ENCODE assay signal across 8 mouse cellular contexts in the genomic region with DNA sequence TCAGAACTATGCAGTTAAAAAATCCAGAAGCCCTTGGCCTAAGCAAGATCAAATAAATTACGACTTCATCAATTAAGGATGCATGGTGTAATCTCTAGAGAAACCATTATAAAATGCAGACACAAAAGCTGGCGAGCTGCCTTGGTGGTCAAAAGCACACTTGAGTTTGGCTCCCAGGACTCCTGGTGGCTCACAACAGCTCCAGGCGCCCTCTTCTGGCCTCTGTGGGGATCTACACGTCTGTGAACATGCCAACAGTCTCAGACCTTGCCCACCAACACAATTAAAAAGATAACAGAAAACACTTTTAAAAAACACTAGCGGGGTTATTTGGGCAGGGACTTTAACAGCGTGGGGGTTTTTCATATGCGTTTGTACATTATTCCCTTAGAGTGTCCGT. TPM values are rescaled to one million over a fixed set of nuclear protein-coding genes. Genes with fewer than 3 reads are reported as not detected.
A peak's percentile ranks its signal among the peaks of the same experiment; 100 is the strongest.
DNase-seq lines count a peak whose midpoint lies in the region; ATAC-seq lines count a peak whose summit lies in the region.

No protein-coding gene starts in this region.

- H3K4me1 ChIP-seq in liver, embryonic 12.5 days = no peaks in the 10 kb centered on the region
- no peaks in the 10 kb centered on the region for H3K4me1 ChIP-seq in embryonic facial prominence, embryonic 11.5 days (ENCODE audit: control insufficient read depth, insufficient read depth, low read length)
- peaks cover 2% of the 10 kb centered on the region; the same call in 1 of the 2 replicates for H3K4me1 ChIP-seq in neural tube, embryonic 11.5 days (ENCODE audit: control insufficient read depth, insufficient read depth, low read length)

- H3K4me2 ChIP-seq in liver, embryonic 12.5 days = no peak overlapping the region
- H3K4me2 ChIP-seq in embryonic facial prominence, embryonic 11.5 days (ENCODE audit: low read depth, low read length) = no peak overlapping the region
- no peak overlapping the region for H3K4me2 ChIP-seq in neural tube, embryonic 11.5 days (ENCODE audit: low read depth)

- WGBS in liver, embryonic 12.5 days (ENCODE audit: insufficient replicate concordance) = 18% methylated on average over 8 of the region's 8 CpGs
- WGBS in embryonic facial prominence, embryonic 11.5 days = 31% methylated on average over 8 of the region's 8 CpGs
- WGBS in neural tube, embryonic 11.5 days = 32% methylated on average over 8 of the region's 8 CpGs

- intact Hi-C loops in left cerebral cortex, postnatal 10 days (cut with DNase I) = loop anchor here (5.0 kb wide), 2 partner anchors 65 to 195 kb away; no protein-coding TSS in a partner anchor

- peak; percentile 59 for DNase-seq in liver
- peak; percentile 84 for DNase-seq in adrenal gland, postnatal 14 days
- peak; percentile 86 for DNase-seq in embryonic facial prominence, embryonic 11.5 days (ENCODE audit: low spot score)
- DNase-seq in left cerebral cortex, postnatal 10 days (ENCODE audit: extremely low spot score in 1 of 2, low spot score in 2 of 2) = peak; percentile 72 to 84
- DNase-seq in neural tube, embryonic 11.5 days (ENCODE audit: low spot score) = peak; percentile 73
- peak; percentile 66 for DNase-seq in testis, postnatal 14 days (ENCODE audit: low spot score)

- H3K27me3 ChIP-seq in liver, embryonic 12.5 days (replicated peaks) = no peaks in the 10 kb centered on the region
- H3K27me3 ChIP-seq in embryonic facial prominence, embryonic 11.5 days (ENCODE audit: control insufficient read depth, insufficient read depth, low read length) = no peaks in the 10 kb centered on the region
- no peaks in the 10 kb centered on the region for H3K27me3 ChIP-seq in neural tube, embryonic 11.5 days (ENCODE audit: control insufficient read depth, insufficient read depth, low read length)

- H3K9ac ChIP-seq in liver, embryonic 12.5 days = no peak overlapping the region
- no peak overlapping the region for H3K9ac ChIP-seq in embryonic facial prominence, embryonic 11.5 days (replicated peaks; ENCODE audit: low read length)
- no peak overlapping the region for H3K9ac ChIP-seq in neural tube, embryonic 11.5 days (ENCODE audit: low read length)

- no peak overlapping the region for H3K4me3 ChIP-seq in liver, embryonic 12.5 days
- H3K4me3 ChIP-seq in embryonic facial prominence, embryonic 11.5 days (ENCODE audit: low read depth, low read length) = no peak overlapping the region
- no peak overlapping the region for H3K4me3 ChIP-seq in neural tube, embryonic 11.5 days (ENCODE audit: low read depth, low read length)

- no peak for ATAC-seq in liver, embryonic 12.5 days
- ATAC-seq in embryonic facial prominence, embryonic 11.5 days (replicated peaks; ENCODE audit: insufficient number of reproducible peaks, low FRiP score, low TSS enrichment, low read depth) = no peak
- peak; percentile 92 for ATAC-seq in hematopoietic stem cell, adult 5-6 weeks (replicated peaks in 1 of 2; ENCODE audit: insufficient read depth in 1 of 2, low FRiP score in 2 of 2, low TSS enrichment in 1 of 2, low read depth in 1 of 2, poor library complexity in 2 of 2, severe bottlenecking in 2 of 2)
- ATAC-seq in neural tube, embryonic 11.5 days (ENCODE audit: insufficient read depth, low FRiP score, low TSS enrichment) = no peak

- no peak overlapping the region for H3K27ac ChIP-seq in liver, embryonic 12.5 days
- H3K27ac ChIP-seq in embryonic facial prominence, embryonic 11.5 days (replicated peaks; ENCODE audit: low read depth, low read length) = no peak overlapping the region
- no peak overlapping the region for H3K27ac ChIP-seq in neural tube, embryonic 11.5 days (ENCODE audit: low read depth, low read length)

- H3K9me3 ChIP-seq in liver, embryonic 12.5 days (replicated peaks) = no peaks in the 10 kb centered on the region
- no peaks in the 10 kb centered on the region for H3K9me3 ChIP-seq in embryonic facial prominence, embryonic 11.5 days (replicated peaks; ENCODE audit: control insufficient read depth, low read length)
- no peaks in the 10 kb centered on the region for H3K9me3 ChIP-seq in neural tube, embryonic 11.5 days (ENCODE audit: control insufficient read depth, low read length)

- no peaks in the 10 kb centered on the region for H3K36me3 ChIP-seq in liver, embryonic 12.5 days
- H3K36me3 ChIP-seq in embryonic facial prominence, embryonic 11.5 days (replicated peaks; ENCODE audit: control insufficient read depth, insufficient read depth, low read depth, low read length) = no peaks in the 10 kb centered on the region
- no peaks in the 10 kb centered on the region for H3K36me3 ChIP-seq in neural tube, embryonic 11.5 days (ENCODE audit: control insufficient read depth, insufficient read depth, low read length)

RNA-seq across cellular contexts. Expression of a gene that starts 12.4 kb away (rescaled TPM):
- 2.4 and 2.5 TPM in 2 replicates for polyA plus RNA-seq in liver, embryonic 12.5 days (2016; fragmentation: Nextera tagmentation; extraction: Ambion mirVana)
- total RNA-seq in adrenal gland, postnatal 14 days (2021) = 3.3 and 3.7 TPM in 2 replicates
- polyA plus RNA-seq in embryonic facial prominence, embryonic 11.5 days (2014; fragmentation: Nextera tagmentation; extraction: Ambion mirVana) = 2.6 and 2.9 TPM in 2 replicates
- not detected in 2 replicates for total RNA-seq in hematopoietic stem cell, adult 5-6 weeks (2017)
- total RNA-seq in left cerebral cortex, postnatal 10 days (2021) = under 1 TPM; 0.93 to 0.99 TPM
- polyA plus RNA-seq in neural tube, embryonic 11.5 days (2014; fragmentation: Nextera tagmentation; extraction: Ambion mirVana) = 1.6 and 1.8 TPM in 2 replicates

RNA-seq across cellular contexts. Expression of a gene that starts 16.0 kb away (rescaled TPM):
- polyA plus RNA-seq in liver, embryonic 12.5 days (2016; fragmentation: Nextera tagmentation; extraction: Ambion mirVana) = not detected in 2 replicates
- total RNA-seq in adrenal gland, postnatal 14 days (2021) = not detected in 2 replicates
- polyA plus RNA-seq in embryonic facial prominence, embryonic 11.5 days (2014; fragmentation: Nextera tagmentation; extraction: Ambion mirVana) = not detected in 2 replicates
- total RNA-seq in hematopoietic stem cell, adult 5-6 weeks (2017) = not detected in 2 replicates
- total RNA-seq in left cerebral cortex, postnatal 10 days (2021) = not detected
- polyA plus RNA-seq in neural tube, embryonic 11.5 days (2014; fragmentation: Nextera tagmentation; extraction: Ambion mirVana) = not detected in 2 replicates

Comparison
In these comparisons a context has a peak if more than half of its experiments do, and no peak if none do; other contexts are left out.
1. ATAC-seq: peak in hematopoietic stem cell, adult 5-6 weeks (2 of 2); none in liver, embryonic 12.5 days (single experiment), embryonic facial prominence, embryonic 11.5 days (single experiment) and neural tube, embryonic 11.5 days (single experiment).
2. Peak in every context shown above with its lines, with median percentiles within 50 percentile points of each other: DNase-seq.